Mouse (Mus musculus) activated CD4-positive, CD25-positive, alpha-beta regulatory T cell, adult 4 months (primary cell): ENCODE data around the gene Gm21627. TPM values are rescaled to one million over a fixed set of nuclear protein-coding genes. Genes with fewer than 3 reads are reported as not detected.
"Not testable (repeated sequence)": the region's sequence is repeated elsewhere in the genome, so short reads cannot be mapped to it uniquely, and the experiment has no call there.

Experiments used
- ATAC-seq: one replicate; pipeline ENCODE4 v1.8.0; 2017
- polyA plus RNA-seq, 2 experiments: library from polyadenylated mRNA; unstranded; fragments of 100-300 nt; shearing (Covaris generic); gene quantifications; one replicate each; pipeline ENCODE4 v1.2.1; 2017

The Gm21627 gene
- not detected for polyA plus RNA-seq

GRCm38 (mm10) chrY:63228127-63228526 lies at the start of gene Gm21627:
Gm21627 (plus strand) TSS chrY:63228427.
- not testable (repeated sequence) for ATAC-seq
